16 mouse cellular contexts compared by ENCODE assay signal in the genomic region with DNA sequence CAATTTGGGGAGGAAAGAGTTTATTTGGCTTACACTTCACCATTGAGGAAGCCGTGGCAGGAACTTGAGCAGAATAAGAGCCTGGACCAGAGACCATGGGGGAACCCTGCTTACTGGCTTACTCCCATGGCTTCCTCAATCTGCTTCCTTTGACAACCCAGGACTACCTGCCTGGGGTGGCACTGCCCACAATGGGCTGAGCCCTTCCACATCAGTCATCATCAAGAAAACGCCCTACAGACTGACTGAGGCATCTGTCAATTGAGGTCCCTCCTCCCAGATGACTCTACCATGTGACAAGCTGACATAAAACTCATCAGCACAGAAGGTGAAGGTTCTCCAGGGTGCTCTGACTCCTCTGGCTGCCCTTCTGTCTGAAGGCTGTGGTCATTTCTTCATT. TPM values are rescaled to one million over a fixed set of nuclear protein-coding genes. Genes with fewer than 3 reads are reported as not detected.
"Had no signal": no experiment of that assay in that cellular context is flagged by ENCODE, and none has a peak within 500 bp of the region (broad histone marks: within the 10 kb centered on the region; RNA-seq: fewer than 3 reads in every experiment).

No protein-coding gene starts in this region.

- H3K9ac ChIP-seq: limb, embryonic 12.5 days; liver, embryonic 13.5 days; liver, postnatal 0 days; lung, embryonic 15.5 days; midbrain, embryonic 13.5 days; neural tube, embryonic 12.5 days had no signal

- DNase-seq: kidney, postnatal 4 days; liver; liver, embryonic 13.5 days; liver, postnatal 0 days; lung, postnatal 14 days; retina, postnatal 1 day; right cerebral cortex, postnatal 14 days had no signal

- H3K27me3 ChIP-seq: limb, embryonic 12.5 days; lung, embryonic 15.5 days; midbrain, embryonic 13.5 days; neural tube, embryonic 12.5 days had no signal

- H3K4me2 ChIP-seq: limb, embryonic 12.5 days; liver, embryonic 13.5 days; lung, embryonic 15.5 days; midbrain, embryonic 13.5 days; neural tube, embryonic 12.5 days had no signal

- H3K4me3 ChIP-seq: layer of hippocampus, adult 2 months; limb, embryonic 12.5 days; liver, embryonic 13.5 days; lung, embryonic 15.5 days; midbrain, embryonic 13.5 days; neural tube, embryonic 12.5 days had no signal

- ATAC-seq: inflammation-experienced regulatory T-cells, adult 6 months; liver, postnatal 0 days; midbrain, embryonic 13.5 days had no signal

- H3K27ac ChIP-seq: layer of hippocampus, adult 2 months; limb, embryonic 12.5 days; liver, embryonic 13.5 days; lung, embryonic 15.5 days; macrophage; midbrain, embryonic 13.5 days; neural tube, embryonic 12.5 days; stomach, postnatal 0 days had no signal

- H3K36me3 ChIP-seq: limb, embryonic 12.5 days; liver, embryonic 13.5 days; lung, embryonic 15.5 days; midbrain, embryonic 13.5 days; neural tube, embryonic 12.5 days had no signal

- H3K9me3 ChIP-seq: limb, embryonic 12.5 days; liver, embryonic 13.5 days; lung, embryonic 15.5 days; midbrain, embryonic 13.5 days; neural tube, embryonic 12.5 days had no signal

RNA-seq across cellular contexts. Expression of gene Pip5kl1, which starts 44.1 kb away (rescaled TPM):
- polyA plus RNA-seq: inflammation-experienced regulatory T-cells, adult 6 months; liver, embryonic 13.5 days; liver, postnatal 0 days; macrophage had no signal

RNA-seq across cellular contexts. Expression of gene 9430097D07Rik, which starts 45.0 kb away (rescaled TPM):
- polyA plus RNA-seq: limb, embryonic 12.5 days; liver, embryonic 13.5 days; liver, postnatal 0 days; macrophage; stomach, postnatal 0 days; urinary bladder, adult 2 months had no signal
